Mouse (Mus musculus): Measurements from ENCODE around the gene Naglu. TPM values are rescaled to one million over a fixed set of nuclear protein-coding genes. Genes with fewer than 3 reads are reported as not detected.

Naglu gene
- total RNA-seq, 2 experiments from 2014 or later = 9.4 to 10.2 TPM

DNA sequence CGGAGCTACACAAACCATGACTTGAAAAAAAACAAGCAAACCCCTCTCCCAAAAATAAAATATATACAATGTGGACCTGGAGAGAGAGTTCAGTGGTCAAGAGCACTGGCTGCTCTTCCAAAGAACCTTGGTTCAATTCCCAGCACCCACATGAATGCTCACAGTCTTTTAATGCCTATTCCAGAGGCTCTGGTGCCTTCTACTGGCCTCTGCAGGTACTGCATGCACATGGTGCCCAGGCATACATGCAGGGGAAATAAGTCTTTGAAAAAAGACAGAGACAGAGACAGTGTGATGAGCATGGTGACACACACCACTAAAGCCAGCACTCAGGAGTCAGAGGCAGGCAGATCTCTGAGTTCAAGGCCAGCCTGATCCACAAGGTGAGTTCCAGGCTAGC lies 15.8 kb upstream of the Naglu start:
- intact Hi-C loops (cut with DNase I) = loop anchor here (5.0 kb wide), 1 partner anchor 42 kb away; no protein-coding TSS in a partner anchor
- no peak for DNase-seq (ENCODE audit: extremely low spot score in 1 of 2, low spot score in 2 of 2)

DNA sequence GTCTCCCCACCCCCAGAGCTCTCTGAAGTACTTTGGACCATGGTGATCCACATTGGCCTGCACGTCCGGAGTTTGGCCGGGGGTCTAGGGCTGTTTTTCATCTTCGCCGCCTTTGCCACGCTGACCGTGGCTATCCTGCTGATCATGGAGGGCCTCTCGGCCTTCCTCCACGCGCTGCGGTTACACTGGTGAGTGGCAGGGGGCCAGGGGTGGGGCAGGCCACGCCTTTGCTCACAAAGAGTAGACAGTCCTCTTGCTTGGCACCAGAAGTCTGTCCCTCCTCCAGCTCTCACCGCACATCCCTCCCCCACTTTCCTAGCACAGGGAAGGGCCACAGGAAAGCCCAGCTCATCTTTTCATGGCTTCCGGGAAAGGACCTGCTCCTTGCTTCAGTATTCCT lies 14.4 kb upstream of the Naglu start:
- DNase-seq (ENCODE audit: extremely low spot score in 1 of 2, low spot score in 2 of 2) = no peak
- intact Hi-C loops (cut with DNase I) = no loop called here

DNA sequence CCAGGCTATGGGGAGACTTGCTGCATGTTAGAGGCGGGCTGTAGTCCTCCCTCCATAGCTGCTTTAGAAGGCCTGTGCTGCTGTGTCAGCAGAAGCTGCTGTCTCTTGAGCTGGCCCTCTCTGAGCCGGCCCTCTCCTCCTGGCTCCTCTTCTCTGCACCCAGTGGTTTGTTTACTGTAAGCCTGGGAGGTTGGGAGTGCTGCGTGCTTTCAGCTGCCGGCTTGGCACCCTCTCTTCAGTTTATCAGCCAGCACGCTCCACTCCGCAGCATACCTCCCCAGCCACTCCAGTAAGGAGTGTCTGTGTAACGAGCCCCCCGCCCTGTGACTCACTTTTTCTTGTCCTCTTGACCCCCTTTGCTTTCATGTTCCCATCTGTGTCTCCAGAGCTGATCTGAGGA lies 12.9 kb upstream of the Naglu start:
- no peak for DNase-seq (ENCODE audit: extremely low spot score in 1 of 2, low spot score in 2 of 2)
- intact Hi-C loops (cut with DNase I) = no loop called here

DNA sequence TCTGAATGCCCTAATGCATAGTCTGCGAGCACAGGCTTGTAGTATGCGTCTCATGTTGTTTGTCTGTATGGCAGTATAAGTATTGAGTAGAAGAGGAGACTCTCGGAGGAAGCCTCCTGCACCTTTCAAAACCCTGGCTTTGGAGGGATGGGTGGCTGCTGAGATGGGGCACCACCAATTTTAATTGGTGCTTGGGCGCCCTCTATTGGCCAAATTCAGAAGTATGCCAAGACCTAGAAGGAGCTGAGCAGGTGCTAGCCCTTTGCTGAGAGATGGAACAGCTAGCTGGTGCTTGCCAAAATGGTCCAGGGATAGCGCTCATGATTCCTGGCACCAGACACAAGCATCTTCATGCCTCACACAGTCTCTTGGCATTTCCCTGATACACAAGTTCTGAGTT lies 12.0 kb upstream of the Naglu start:
- intact Hi-C loops (cut with DNase I) = no loop called here
- peak; percentile 68 to 86 for DNase-seq (ENCODE audit: extremely low spot score in 1 of 2, low spot score in 2 of 2)

DNA sequence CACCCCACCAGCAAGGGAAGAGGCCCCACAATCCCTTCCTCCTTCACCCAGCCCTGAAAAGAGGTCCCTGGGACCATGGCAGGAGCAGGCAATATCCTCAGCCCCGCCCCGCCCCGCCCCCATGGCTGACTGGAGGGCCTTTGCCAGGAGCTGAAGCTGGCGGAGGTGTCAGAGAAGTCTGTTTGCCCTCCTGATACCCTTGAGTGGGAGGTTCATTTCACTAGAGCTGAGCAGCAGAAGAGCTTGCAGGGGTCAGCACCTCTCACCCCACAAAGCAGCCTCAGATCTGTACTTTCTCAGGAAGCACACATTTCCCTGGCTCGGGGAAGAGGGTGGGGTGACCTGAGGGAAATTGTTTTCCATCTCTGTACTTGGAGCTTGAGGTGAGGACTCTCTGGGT lies 11.1 kb upstream of the Naglu start:
- intact Hi-C loops (cut with DNase I) = no loop called here
- peak in 1 of 2 experiments; percentile 38 for DNase-seq (ENCODE audit: extremely low spot score in 1 of 2, low spot score in 2 of 2)

DNA sequence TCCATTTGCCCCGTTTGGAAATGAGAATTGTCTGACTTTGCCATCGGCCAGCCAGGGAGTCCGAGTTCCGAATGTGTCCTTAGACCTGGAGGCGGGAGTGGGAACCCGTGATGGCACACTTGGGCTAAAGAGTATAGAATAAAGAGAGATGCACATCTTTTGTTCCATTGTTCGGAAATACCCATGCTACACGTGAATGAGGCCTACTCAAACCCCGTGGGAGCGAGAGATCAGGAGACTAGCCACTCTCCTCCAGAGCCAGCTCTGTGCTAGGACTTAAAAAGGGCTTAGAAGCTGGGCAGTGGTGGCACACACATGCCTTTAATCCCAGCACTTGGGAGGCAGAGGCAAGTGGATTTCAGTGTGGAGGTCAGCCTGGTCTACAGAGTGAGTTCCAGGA lies 10.3 kb upstream of the Naglu start:
- intact Hi-C loops (cut with DNase I) = no loop called here

DNA sequence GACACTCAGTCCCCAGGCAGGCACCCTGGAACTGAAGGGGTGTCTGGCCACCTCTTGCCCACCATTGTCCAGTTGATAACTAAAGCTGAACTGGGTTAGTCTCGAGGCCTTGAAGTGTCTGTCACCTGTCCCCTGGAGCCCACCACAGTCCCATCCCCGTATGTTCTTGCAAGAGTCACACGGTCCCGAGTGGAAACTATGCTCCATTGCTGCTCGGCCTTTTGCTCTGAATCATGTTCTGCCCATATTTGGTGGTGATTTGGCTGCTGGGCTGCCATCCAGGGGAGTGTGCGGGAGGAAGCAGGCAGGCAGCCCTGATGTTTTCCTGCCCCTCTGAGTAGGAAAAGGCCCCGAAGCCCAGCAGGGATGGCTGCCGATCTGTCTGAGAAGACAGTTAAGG lies 9.7 kb upstream of the Naglu start:
- DNase-seq (ENCODE audit: extremely low spot score in 1 of 2, low spot score in 2 of 2) = peak in 1 of 2 experiments; percentile 87
- intact Hi-C loops (cut with DNase I) = no loop called here

More for the DNA sequence above, 10.3 kb upstream of the Naglu start:
- no peak for DNase-seq (ENCODE audit: extremely low spot score in 1 of 2, low spot score in 2 of 2)

DNA sequence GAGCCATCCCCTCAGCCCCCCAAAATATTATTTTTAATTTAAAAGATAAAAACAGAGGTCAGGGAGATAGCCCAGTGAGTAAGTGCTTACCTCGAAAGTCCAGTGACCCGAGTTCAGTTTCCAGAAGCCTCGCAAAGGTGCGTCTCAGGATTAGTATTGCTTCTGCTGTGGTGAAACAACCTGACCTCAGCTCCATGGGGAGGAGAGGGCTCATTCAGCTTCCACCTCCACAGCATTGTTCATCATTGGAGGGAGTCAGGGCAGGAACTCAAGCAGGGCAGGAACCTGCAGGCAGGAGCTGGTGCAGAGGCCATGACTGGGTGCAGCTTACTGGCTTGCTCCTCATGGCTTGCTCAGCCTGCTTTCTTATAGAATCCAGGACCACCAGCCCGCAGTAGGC lies 8.8 kb upstream of the Naglu start:
- intact Hi-C loops (cut with DNase I) = no loop called here
- no peak for DNase-seq (ENCODE audit: extremely low spot score in 1 of 2, low spot score in 2 of 2)

DNA sequence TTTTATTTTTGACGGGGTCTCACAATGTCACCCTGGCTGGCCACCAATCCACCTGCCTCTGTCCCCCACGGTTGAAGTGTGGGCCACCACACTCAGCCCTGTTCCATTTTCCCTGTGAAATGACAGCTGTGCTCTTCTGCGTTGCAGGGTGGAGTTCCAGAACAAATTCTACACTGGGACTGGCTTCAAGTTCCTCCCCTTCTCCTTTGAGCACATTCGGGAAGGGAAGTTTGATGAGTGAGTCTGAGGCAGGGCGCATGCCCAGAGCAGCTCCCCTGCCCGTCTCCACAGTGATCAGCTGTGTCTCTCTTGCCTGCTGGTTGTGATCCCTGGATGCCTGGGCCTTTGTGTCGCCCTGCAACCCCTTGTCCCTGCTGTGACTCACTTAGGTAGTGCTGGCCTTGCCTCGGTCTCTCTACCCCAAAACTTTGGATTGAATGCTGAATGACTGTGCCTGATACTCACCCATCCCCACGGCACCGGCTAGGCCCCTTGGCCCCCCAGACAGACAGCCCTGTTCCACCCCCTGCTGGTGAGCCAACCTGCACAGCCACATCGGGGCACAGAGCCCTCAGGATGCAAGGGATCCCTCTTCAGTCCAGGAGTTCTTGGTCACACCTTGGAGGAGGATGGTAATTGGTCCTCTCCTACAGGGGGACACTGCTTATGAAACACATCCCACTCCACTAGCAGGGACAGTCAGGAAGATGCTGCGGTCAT lies 7.5 kb upstream of the Naglu start:
- intact Hi-C loops (cut with DNase I) = no loop called here
- no peak for DNase-seq (ENCODE audit: extremely low spot score in 1 of 2, low spot score in 2 of 2)

DNA sequence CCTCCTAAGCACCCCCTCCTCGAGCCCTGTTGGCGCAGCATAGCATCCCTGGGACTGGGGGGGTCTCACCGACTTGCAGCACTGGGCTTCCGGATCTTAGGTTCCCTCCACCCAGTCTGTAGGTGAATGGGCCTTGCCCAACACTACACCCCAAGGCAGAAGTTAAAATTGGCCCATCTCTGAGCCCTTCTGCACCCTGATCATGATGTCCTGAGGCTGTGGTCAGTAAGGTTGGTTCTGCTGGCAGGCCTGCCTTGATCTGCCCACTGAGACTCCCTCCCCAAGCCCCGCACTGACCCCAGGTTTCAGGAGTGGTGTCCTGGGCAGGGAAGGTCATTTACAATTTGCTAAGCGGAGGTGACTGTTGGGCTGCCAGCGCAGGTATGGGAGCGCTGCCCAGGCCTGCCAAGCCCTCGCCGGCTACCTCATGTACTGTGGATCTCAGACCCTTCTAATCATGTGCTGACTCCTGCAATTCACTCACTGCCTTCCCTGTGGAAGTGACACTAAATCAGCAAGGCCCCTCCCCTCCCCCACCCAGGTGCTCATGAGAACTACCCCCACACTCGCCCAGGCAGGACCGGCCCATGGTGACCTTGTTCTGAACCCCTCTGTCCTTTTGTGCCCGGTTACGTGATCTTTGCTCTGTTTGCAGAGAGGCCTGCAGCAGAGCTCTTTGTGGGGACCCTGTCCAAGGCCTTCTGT lies 6.7 kb upstream of the Naglu start:
- intact Hi-C loops (cut with DNase I) = no loop called here
- no peak for DNase-seq (ENCODE audit: extremely low spot score in 1 of 2, low spot score in 2 of 2)

DNA sequence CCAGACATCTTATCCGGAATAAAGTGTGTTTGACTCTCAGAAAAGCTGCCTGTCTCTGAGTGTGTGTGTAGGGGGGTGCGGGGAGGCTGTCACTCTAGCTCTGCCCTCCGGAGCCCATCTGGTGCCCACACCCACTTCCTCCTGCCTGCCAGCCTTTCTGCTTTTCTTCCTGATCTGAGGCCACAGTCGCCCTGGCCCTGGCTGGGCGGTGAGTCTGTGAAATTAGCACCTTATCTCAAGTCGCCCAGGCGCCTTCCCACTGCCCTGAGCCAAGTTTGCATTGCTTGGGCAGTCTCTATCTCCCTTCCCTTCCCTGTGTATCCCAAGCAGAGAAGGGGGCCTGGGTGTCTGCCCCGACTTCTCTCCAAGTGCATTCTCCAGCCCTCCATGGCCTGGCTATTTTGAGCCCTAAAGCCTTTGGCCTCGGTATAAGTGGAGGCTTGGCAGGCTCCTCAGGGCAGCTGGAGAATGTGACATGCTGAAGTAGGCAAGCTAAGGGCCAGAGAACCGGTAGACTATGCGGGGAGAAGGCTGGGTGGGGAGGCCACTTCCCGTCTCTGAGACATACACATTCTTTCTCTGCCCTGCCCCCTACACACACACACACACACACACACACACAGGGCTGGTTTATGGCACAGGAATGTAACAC lies 6.0 kb upstream of the Naglu start:
- peak in 1 of 2 experiments; percentile 67 for DNase-seq (ENCODE audit: extremely low spot score in 1 of 2, low spot score in 2 of 2)
- intact Hi-C loops (cut with DNase I) = no loop called here

DNA sequence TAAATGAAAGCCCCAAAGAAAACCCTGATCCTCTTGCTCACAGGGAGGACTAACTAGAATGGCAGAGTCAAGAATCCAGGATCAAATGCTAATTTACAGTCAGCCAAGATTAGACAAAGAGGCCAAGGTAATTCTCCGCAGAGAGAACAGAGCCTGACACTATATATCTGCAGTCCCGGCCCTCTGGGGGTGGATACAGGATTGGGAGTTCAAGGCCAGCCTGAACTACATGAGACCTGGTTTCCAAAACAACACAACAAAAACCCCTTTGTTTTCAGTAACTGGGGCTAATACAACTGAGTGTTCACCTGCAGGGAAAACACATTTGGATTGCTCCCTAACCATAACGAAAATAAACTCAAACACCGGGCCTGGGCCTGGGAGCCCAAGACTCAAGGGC lies 5.3 kb upstream of the Naglu start:
- DNase-seq (ENCODE audit: extremely low spot score in 1 of 2, low spot score in 2 of 2) = no peak
- intact Hi-C loops (cut with DNase I) = no loop called here

DNA sequence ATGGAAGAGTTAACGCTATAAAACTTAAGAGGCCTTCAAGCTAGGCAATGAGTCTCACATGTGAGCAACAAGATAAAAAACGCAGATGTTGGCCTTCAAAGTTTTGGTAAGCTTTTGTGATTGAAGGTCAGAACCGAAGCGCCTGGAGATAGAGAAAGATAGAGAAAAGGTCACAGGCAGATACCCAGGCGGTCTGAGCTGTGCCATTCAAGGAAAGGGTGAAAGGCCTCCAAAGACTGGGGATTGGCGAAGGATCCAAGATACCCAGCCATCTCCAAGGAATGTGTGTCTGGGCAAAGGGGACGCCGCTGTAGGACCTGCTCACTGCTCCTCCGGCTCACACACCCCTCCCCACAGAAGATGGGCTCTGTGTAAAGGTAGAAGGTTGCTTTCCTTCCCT lies 4.8 kb upstream of the Naglu start:
- intact Hi-C loops (cut with DNase I) = no loop called here

DNA sequence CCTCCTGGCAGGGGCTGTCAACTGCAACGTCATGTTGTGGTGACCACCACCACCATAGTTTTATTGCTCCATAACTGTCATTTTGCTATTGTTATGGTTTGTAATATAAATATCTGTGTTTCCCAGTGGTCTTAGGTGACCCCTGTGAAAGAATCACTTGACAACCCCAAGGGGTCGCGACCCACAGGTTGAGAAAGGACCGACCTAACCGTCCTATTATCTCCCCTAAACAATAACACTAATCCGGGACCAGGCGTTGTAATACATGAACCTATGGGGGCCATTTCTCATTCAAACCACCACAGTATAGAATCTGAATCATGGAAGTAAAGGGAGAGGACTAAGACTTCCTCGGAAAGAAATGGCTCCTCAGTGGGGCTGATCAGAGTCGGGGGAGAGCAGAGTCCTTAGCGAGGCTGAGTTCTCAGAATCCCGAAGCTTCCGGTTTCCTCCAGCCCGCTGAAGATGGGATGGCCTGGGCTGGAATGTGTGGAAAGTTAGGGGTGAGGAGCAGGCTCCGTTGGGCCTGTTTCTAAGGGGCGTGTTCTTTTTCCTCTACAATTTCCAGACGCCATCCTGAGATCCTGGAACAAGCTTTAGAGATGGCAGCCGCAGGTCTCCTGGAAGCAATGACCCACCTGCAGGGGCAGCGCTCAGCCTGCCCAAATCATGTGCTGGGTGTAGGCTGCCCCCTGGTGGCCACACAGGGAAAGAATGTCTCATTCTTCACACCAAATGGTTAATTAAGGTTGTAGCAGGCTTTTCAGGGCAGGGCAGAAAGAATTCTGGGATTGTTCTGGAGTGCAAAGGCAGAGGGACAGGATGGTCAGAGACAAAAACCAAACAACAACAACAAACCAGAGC lies 3.0 kb upstream of the Naglu start:
- peak; percentile 65 to 88 for DNase-seq (ENCODE audit: extremely low spot score in 1 of 2, low spot score in 2 of 2)
- intact Hi-C loops (cut with DNase I) = loop anchor here (2.0 kb wide), 1 partner anchor 84 kb away; no protein-coding TSS in a partner anchor

More for the DNA sequence above, 4.8 kb upstream of the Naglu start:
- DNase-seq (ENCODE audit: extremely low spot score in 1 of 2, low spot score in 2 of 2) = no peak

DNA sequence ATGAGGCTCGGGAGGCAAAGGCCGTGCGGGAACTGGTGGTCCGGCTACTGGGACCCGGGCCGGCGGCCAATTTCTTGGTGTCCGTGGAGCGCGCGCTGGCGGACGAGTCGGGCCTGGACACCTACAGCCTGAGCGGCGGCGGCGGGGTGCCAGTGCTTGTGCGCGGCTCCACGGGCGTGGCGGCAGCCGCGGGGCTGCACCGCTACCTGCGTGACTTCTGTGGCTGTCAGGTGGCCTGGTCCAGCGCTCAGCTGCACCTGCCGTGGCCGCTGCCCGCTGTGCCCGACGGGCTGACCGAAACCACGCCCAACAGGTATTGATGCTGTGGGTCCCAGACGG lies 346 bp downstream of the Naglu start:
- DNase-seq (ENCODE audit: extremely low spot score in 1 of 2, low spot score in 2 of 2) = no peak
- intact Hi-C loops (cut with DNase I) = no loop called here

DNA sequence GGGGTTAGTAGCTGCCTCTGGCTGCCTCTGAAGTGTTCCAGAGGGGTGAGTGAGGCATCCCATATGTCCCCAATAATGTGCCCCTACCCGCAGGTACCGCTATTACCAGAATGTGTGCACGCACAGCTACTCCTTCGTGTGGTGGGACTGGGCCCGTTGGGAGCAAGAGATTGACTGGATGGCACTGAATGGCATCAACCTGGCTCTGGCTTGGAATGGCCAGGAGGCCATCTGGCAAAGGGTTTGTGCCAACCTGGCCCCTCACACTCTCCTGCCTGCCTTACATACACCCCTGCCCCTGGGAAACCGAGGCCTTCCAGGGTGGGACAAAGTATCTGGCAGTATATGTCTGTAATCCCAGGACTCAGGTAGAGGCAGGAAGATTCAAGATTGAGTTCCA lies 1.2 kb downstream of the Naglu start:
- intact Hi-C loops (cut with DNase I) = no loop called here
- no peak for DNase-seq (ENCODE audit: extremely low spot score in 1 of 2, low spot score in 2 of 2)

DNA sequence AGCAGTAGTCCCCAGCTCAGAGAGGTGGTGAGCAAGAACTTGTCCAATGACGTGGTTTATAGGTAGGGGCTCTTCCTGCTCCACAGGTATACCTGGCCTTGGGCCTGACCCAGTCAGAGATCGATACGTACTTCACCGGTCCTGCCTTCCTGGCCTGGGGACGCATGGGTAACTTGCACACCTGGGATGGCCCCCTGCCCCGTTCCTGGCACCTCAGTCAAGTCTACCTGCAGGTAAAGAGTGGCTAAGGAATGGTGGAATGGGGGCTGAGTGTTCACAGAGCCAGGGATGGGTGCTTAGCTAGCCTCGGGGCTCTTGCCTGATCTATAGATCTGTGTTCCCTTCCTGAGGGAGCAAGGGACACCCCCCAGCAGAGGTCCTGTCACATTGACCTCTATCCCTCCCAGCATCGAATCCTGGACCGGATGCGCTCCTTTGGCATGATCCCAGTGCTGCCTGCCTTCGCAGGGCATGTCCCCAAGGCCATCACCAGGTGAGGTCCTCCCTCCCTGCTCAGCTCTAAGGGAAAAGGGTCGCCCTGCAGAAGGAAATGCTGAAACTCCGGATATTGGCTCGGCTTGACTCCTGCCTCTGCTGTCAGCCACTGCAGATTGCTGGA lies 2.1 kb downstream of the Naglu start:
- intact Hi-C loops (cut with DNase I) = no loop called here
- no peak for DNase-seq (ENCODE audit: extremely low spot score in 1 of 2, low spot score in 2 of 2)

DNA sequence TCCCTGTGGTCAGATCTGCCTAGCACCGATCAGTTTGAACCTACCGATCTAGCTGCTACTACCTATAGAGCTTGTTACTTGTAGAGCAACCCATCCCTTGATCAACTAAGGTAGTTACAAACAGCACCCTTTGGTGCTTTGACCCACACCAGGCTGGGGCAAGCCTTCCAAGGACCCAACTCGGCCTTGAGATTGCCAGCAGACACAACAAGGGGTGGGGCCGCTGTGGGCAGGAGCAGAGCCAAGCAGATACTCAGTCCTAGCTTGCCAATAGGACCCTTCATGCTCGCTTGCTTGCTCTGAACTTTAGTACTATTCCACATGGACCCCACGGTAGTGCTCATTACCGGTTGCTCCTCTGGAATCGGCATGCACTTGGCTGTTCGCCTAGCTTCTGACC lies 8.3 kb downstream of the Naglu start, which contains the start of gene Hsd17b1:
Gene Hsd17b1 (plus strand): TSS at position 291 of the 400 bp plus-strand sequence.
- intact Hi-C loops (cut with DNase I) = no loop called here

DNA sequence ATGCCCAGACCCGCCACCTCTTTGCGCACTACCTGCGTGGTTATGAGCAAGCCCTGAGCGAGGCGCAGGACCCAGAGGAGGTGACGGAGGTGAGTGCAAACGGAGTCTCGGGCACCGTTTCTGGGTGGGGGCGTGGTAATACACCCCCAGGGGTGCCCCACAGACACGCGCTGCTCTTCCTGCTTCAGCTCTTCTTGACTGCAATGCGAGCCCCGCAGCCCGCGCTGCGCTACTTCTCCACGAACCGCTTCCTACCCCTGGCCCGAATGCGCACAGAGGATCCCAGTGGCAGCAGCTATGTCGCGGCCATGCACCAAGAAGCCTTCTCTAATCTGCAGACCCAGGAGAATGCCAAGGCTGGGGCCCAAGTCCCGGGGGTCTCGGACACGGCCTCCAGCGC lies 9.9 kb downstream of the Naglu start:
- intact Hi-C loops (cut with DNase I) = loop anchor here (5.0 kb wide), 1 partner anchor 98 kb away; the partner anchor contains the start of gene Ccr10
- DNase-seq (ENCODE audit: extremely low spot score in 1 of 2, low spot score in 2 of 2) = peak in 1 of 2 experiments; percentile 32

More for the DNA sequence above, 8.3 kb downstream of the Naglu start, which contains the start of gene Hsd17b1:
- DNase-seq (ENCODE audit: extremely low spot score in 1 of 2, low spot score in 2 of 2) = no peak
